Mouse (Mus musculus) cerebellum, adult 2 months (tissue): ENCODE measurements around the gene Map6.

Experiments used
- CTCF ChIP-seq: fragments of 200-500 bp; IDR thresholded peaks from 2 replicates; pipeline ENCODE4 v1.5.1; 2011; ENCODE audit warnings: low read depth, mild to moderate bottlenecking, control low read depth, low read length, moderate library complexity, borderline replicate concordance; ENCODE audit not compliant: insufficient read depth
- POLR2A ChIP-seq: fragments of 200-500 bp; IDR thresholded peaks from 2 replicates; pipeline ENCODE4 v1.6.1; 2011; ENCODE audit warnings: low read length, control low read depth, borderline replicate concordance; ENCODE audit not compliant: insufficient read depth

GRCm38 (mm10) chr7:99276679-99277078 lies 9.4 kb downstream of the Map6 start:
- no peak for TF ChIP-seq CTCF
- TF ChIP-seq POLR2A, result no peak
